Mouse (Mus musculus): ENCODE results near the gene Josd1.

GRCm38 (mm10) chr15:79684616-79685015 lies 3.1 kb downstream of the Josd1 start:
- TF ChIP-seq CTCF (IDR thresholded peaks at IDR 0.05) (no peak), EP300 (IDR thresholded peaks at IDR 0.05) (no peak)

Data from lung, postnatal 0 days (tissue).